ENCODE assay signal across 28 mouse cellular contexts in the genomic region with DNA sequence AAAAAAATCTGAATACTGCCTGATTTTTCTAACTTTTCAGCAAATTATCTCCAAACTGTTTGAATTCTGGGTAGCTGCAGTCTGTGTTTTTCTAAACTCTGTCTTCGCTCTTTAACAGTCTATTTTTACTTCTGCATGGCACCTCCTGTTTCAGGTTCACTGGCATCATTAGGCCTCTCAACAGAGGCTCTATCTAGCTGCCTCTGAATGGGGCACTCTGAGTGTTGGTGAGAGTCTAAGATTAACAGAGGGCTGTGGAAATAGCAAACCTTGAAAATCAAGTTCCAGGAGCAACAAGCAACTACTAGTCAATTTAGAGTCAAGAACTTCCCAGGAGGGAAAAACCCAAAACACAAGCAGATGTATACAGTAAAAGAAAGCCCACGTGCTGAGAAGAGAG. TPM values are rescaled to one million over a fixed set of nuclear protein-coding genes. Genes with fewer than 3 reads are reported as not detected.
DNase-seq lines count a peak whose midpoint lies in the region; ATAC-seq and TF ChIP-seq lines count a peak whose summit lies in the region.
"Had no signal": no experiment of that assay in that cellular context is flagged by ENCODE, and none has a peak within 500 bp of the region (broad histone marks: within the 10 kb centered on the region; RNA-seq: fewer than 3 reads in every experiment).

No protein-coding gene starts in this region.

- WGBS in heart, embryonic 12.5 days: 56% methylated on average over 2 of the region's 2 CpGs
- 55% methylated on average over 2 of the region's 2 CpGs for WGBS in heart, embryonic 15.5 days
- 64% methylated on average over 2 of the region's 2 CpGs for WGBS in kidney, adult 2 months

- H3K36me3 ChIP-seq in heart, embryonic 12.5 days: no peaks in the 10 kb centered on the region
- H3K36me3 ChIP-seq in heart, embryonic 15.5 days: no peaks in the 10 kb centered on the region
- no peaks in the 10 kb centered on the region for H3K36me3 ChIP-seq in kidney, adult 2 months (ENCODE audit: control insufficient read depth, insufficient read depth, low read length)
- H3K36me3 ChIP-seq: embryonic facial prominence, embryonic 10.5 days; embryonic facial prominence, embryonic 13.5 days; forebrain, embryonic 12.5 days; forebrain, embryonic 15.5 days; kidney, embryonic 15.5 days had no signal

- H3K9ac ChIP-seq in heart, embryonic 12.5 days: peak overlapping the region; percentile 47; the same call in 1 of the 2 replicates
- H3K9ac ChIP-seq in heart, embryonic 15.5 days: no peak overlapping the region
- H3K9ac ChIP-seq: embryonic facial prominence, embryonic 13.5 days; forebrain, embryonic 12.5 days; forebrain, embryonic 15.5 days; hindbrain, embryonic 14.5 days; kidney, embryonic 15.5 days had no signal

- ATAC-seq in heart, embryonic 12.5 days (ENCODE audit: insufficient number of reproducible peaks, low FRiP score): no peak
- no peak for ATAC-seq in heart, embryonic 15.5 days (replicated peaks; ENCODE audit: insufficient number of reproducible peaks, insufficient read depth, low FRiP score, low read depth)
- ATAC-seq: activated CD4-positive, CD25-positive, alpha-beta regulatory T cell, adult 4 months; CD4-positive, CD25-positive, alpha-beta regulatory T cell, adult 4 months; forebrain, embryonic 15.5 days; hindbrain, postnatal 0 days; inflammation-experienced regulatory T-cells, adult 6 months; intestine, embryonic 16.5 days had no signal

- H3K4me3 ChIP-seq in heart, embryonic 12.5 days: no peak overlapping the region
- no peak overlapping the region for H3K4me3 ChIP-seq in heart, embryonic 15.5 days
- no peak overlapping the region for H3K4me3 ChIP-seq in kidney, adult 2 months (ENCODE audit: insufficient read depth, low read depth, low read length)
- H3K4me3 ChIP-seq: embryonic facial prominence, embryonic 10.5 days; embryonic facial prominence, embryonic 13.5 days; erythroblast, embryonic 14.5 days; forebrain, embryonic 12.5 days; forebrain, embryonic 15.5 days; kidney, embryonic 15.5 days had no signal

- intact Hi-C loops in heart, postnatal 25 days (cut with DNase I): no loop called here

- TF ChIP-seq CTCF in kidney, adult 2 months (conservative IDR thresholded peaks at IDR 0.05; ENCODE audit: insufficient read depth, insufficient read length, low read depth, low read length): no peak

- no peak overlapping the region for H3K4me2 ChIP-seq in heart, embryonic 12.5 days
- 0 out of 2 replicates have a peak overlapping the region, but pooled peaks have one; percentile 15 for H3K4me2 ChIP-seq in heart, embryonic 15.5 days
- H3K4me2 ChIP-seq: embryonic facial prominence, embryonic 13.5 days; forebrain, embryonic 12.5 days; forebrain, embryonic 15.5 days; hindbrain, embryonic 14.5 days; kidney, embryonic 15.5 days had no signal

- no peaks in the 10 kb centered on the region for H3K9me3 ChIP-seq in heart, embryonic 12.5 days (replicated peaks)
- no peaks in the 10 kb centered on the region for H3K9me3 ChIP-seq in heart, embryonic 15.5 days (replicated peaks)
- H3K9me3 ChIP-seq: embryonic facial prominence, embryonic 10.5 days; embryonic facial prominence, embryonic 13.5 days; forebrain, embryonic 12.5 days; forebrain, embryonic 15.5 days; kidney, embryonic 15.5 days had no signal

- no peak for DNase-seq in heart, postnatal 25 days (ENCODE audit: low spot score)
- DNase-seq in heart, postnatal 4 days: no peak
- DNase-seq in kidney, adult 9 months: peak; percentile 31
- no peak for DNase-seq in kidney, adult 2 months
- DNase-seq: adrenal gland, adult 8-10 months; adrenal gland, postnatal 25 days; cerebellum, adult 11-12 months; cerebellum, adult 8-10 months; cerebellum, postnatal 10 days; cerebellum, postnatal 36 days; embryo, embryonic 11 days; gastrocnemius, postnatal 10 days; heart, postnatal 14 days; kidney, adult 18-20 months had no signal

- H3K27me3 ChIP-seq in heart, embryonic 12.5 days (replicated peaks): no peaks in the 10 kb centered on the region
- H3K27me3 ChIP-seq in heart, embryonic 15.5 days: no peaks in the 10 kb centered on the region
- H3K27me3 ChIP-seq in kidney, adult 2 months (replicated peaks; ENCODE audit: control insufficient read depth, insufficient read depth, low read length): no peaks in the 10 kb centered on the region
- H3K27me3 ChIP-seq: embryonic facial prominence, embryonic 13.5 days; forebrain, embryonic 12.5 days; forebrain, embryonic 15.5 days; kidney, embryonic 15.5 days had no signal

- H3K4me1 ChIP-seq in heart, embryonic 12.5 days (replicated peaks): peaks cover 7% of the 10 kb centered on the region; the same call in 1 of the 2 replicates
- H3K4me1 ChIP-seq in heart, embryonic 15.5 days (replicated peaks): no peaks in the 10 kb centered on the region; the same call in 1 of the 2 replicates
- H3K4me1 ChIP-seq in kidney, adult 2 months (ENCODE audit: control insufficient read depth, insufficient read depth, low read length): no peaks in the 10 kb centered on the region; the same call in 1 of the 2 replicates
- H3K4me1 ChIP-seq: embryonic facial prominence, embryonic 10.5 days; embryonic facial prominence, embryonic 13.5 days; forebrain, embryonic 12.5 days; forebrain, embryonic 15.5 days; kidney, embryonic 15.5 days had no signal

- TF ChIP-seq POLR2A in kidney, adult 2 months (IDR thresholded peaks at IDR 0.05; ENCODE audit: low read depth, low read length): no peak

- H3K27ac ChIP-seq in heart, embryonic 12.5 days (ENCODE audit: poor library complexity, severe bottlenecking): no peak overlapping the region
- H3K27ac ChIP-seq in heart, embryonic 15.5 days: peak overlapping the region; percentile 60
- no peak overlapping the region for H3K27ac ChIP-seq in kidney, adult 2 months (ENCODE audit: insufficient read depth, low read depth, low read length)
- H3K27ac ChIP-seq: embryonic facial prominence, embryonic 10.5 days; embryonic facial prominence, embryonic 13.5 days; forebrain, embryonic 12.5 days; forebrain, embryonic 15.5 days; hindbrain, embryonic 14.5 days; hindbrain, postnatal 0 days; kidney, embryonic 15.5 days had no signal

RNA-seq across cellular contexts. Expression of a gene that starts 7.5 kb away (rescaled TPM):
- polyA plus RNA-seq in heart, embryonic 12.5 days (2016; fragmentation: Nextera tagmentation; extraction: Ambion mirVana): 101 and 103 TPM in 2 replicates
- total RNA-seq in heart, postnatal 25 days (2021): 10 to 100 TPM; 82.1 to 85.6 TPM
- 78.3 and 81.8 TPM in 2 replicates for polyA plus RNA-seq in heart, embryonic 15.5 days (2015; fragmentation: Nextera tagmentation; extraction: Ambion mirVana)
- 10 to 100 TPM; 78.4 to 79.7 TPM for total RNA-seq in heart, postnatal 4 days (2021)
- 32.0 and 43.0 TPM in 2 replicates for polyA plus RNA-seq in kidney, adult 2 months (2012; rRNA removed)

RNA-seq across cellular contexts. Expression of a gene that starts 8.5 kb away (rescaled TPM):
- polyA plus RNA-seq in heart, embryonic 12.5 days (2016; fragmentation: Nextera tagmentation; extraction: Ambion mirVana): 6.8 and 9.5 TPM in 2 replicates
- 10 to 100 TPM; 76.3 to 81.7 TPM for total RNA-seq in heart, postnatal 25 days (2021)
- 7.6 and 9.9 TPM in 2 replicates for polyA plus RNA-seq in heart, embryonic 15.5 days (2015; fragmentation: Nextera tagmentation; extraction: Ambion mirVana)
- 10 to 100 TPM; 38.5 to 45.0 TPM for total RNA-seq in heart, postnatal 4 days (2021)
- 14.2 and 16.4 TPM in 2 replicates for polyA plus RNA-seq in kidney, adult 2 months (2012; rRNA removed)
- polyA plus RNA-seq: CD4-positive, CD25-positive, alpha-beta regulatory T cell, adult 4 months; inflammation-experienced regulatory T-cells, adult 6 months had no signal
